13 mouse cellular contexts compared by ENCODE assay signal in genomic region chr11:99090391-99090790, GRCm38 (mm10). TPM values are rescaled to one million over a fixed set of nuclear protein-coding genes. Genes with fewer than 3 reads are reported as not detected.
"Had no signal": no experiment of that assay in that cellular context is flagged by ENCODE, and none has a peak within 500 bp of the region (broad histone marks: within the 10 kb centered on the region; RNA-seq: fewer than 3 reads in every experiment).

No protein-coding gene starts in this region.

- H3K27me3 ChIP-seq: midbrain, embryonic 13.5 days; stomach, embryonic 15.5 days had no signal

- DNase-seq: kidney, adult 8-10 months; kidney, postnatal 4 days; lung, adult 2 months; lung, postnatal 36 days had no signal

- H3K9ac ChIP-seq: liver, embryonic 15.5 days; midbrain, embryonic 13.5 days; stomach, embryonic 15.5 days had no signal

- H3K36me3 ChIP-seq: liver, embryonic 15.5 days; midbrain, embryonic 13.5 days; stomach, embryonic 15.5 days had no signal

- H3K27ac ChIP-seq: kidney, postnatal 0 days; left cerebral cortex, adult 2 months; liver, embryonic 15.5 days; midbrain, embryonic 13.5 days; stomach, embryonic 15.5 days had no signal

- H3K4me3 ChIP-seq: left cerebral cortex, adult 2 months; limb, embryonic 10.5 days; liver, embryonic 15.5 days; midbrain, embryonic 13.5 days; stomach, embryonic 15.5 days had no signal

- H3K9me3 ChIP-seq: liver, embryonic 15.5 days; midbrain, embryonic 13.5 days; stomach, embryonic 15.5 days had no signal

- H3K4me1 ChIP-seq: liver, embryonic 15.5 days; midbrain, embryonic 13.5 days had no signal

- H3K4me2 ChIP-seq: liver, embryonic 11.5 days; liver, embryonic 15.5 days; midbrain, embryonic 13.5 days; stomach, embryonic 15.5 days had no signal

- ATAC-seq: lung, postnatal 0 days; midbrain, embryonic 13.5 days had no signal

RNA-seq across cellular contexts. Expression of gene Tns4, which starts 1.3 kb away (rescaled TPM):
- polyA plus RNA-seq: liver, embryonic 11.5 days; neural tube, embryonic 14.5 days had no signal
